Mouse (Mus musculus): ENCODE measurements around the gene Pawr. TPM values are rescaled to one million over a fixed set of nuclear protein-coding genes. Genes with fewer than 3 reads are reported as not detected.

Pawr gene
- polyA plus RNA-seq, 1 experiment: not detected

DNA sequence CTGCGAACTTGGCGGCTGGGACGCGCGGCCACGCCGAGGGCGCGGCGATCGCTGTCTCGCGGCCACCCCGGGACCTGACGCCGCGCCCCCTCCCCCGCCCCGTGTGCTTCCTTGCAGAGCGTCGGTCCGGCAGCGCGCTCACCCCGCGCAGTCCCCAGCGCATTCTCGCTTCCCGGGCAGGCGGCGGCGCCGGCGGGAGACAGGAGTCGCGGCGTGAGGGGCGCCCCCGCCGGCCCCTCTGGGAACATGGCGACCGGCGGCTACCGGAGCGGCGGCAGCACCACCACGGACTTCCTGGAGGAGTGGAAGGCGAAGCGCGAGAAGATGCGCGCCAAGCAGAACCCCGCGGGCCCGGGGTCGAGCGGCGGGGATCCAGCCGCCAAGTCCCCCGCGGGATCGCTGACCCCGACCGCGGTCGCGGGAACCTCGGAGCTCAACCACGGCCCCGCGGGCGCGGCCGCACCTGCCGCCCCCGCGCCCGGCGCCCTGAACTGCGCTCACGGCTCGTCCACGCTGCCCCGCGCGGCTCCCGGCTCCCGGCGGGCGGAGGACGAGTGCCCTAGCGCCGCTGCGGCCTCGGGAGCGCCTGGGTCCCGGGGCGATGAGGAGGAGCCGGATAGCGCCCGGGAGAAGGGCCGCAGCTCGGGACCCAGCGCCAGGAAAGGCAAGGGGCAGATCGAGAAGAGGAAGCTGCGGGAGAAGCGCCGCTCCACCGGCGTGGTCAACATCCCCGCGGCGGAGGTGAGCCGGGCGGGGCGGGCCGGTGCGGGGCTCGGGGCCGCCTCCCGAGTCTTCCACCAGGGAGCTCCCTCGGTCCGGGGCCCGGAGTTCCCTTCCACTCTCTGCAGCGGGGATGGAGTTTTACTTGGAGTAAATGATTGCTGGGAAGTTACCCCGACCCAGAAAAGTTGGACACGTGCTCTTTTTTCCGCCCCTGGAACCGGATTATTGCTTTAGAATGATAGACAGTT, 935 bp downstream of the Pawr start:
- H3K4me1 ChIP-seq (ENCODE audit: control insufficient read depth, insufficient read depth, low read length): peaks cover 5% of the 10 kb centered on the region
- peak overlapping the region; percentile 57 for H3K4me3 ChIP-seq (ENCODE audit: insufficient read depth, low read depth, low read length)
- WGBS: under 1% methylated on average over 127 of the region's 129 CpGs
- no peak overlapping the region for H3K27ac ChIP-seq (ENCODE audit: insufficient read depth, low read depth, low read length)
- TF ChIP-seq CTCF (IDR thresholded peaks at IDR 0.05; ENCODE audit: insufficient read depth, low read depth, low read length) (no peak), POLR2A (IDR thresholded peaks at IDR 0.05; ENCODE audit: insufficient read depth, low read depth, low read length) (no peak)

DNA sequence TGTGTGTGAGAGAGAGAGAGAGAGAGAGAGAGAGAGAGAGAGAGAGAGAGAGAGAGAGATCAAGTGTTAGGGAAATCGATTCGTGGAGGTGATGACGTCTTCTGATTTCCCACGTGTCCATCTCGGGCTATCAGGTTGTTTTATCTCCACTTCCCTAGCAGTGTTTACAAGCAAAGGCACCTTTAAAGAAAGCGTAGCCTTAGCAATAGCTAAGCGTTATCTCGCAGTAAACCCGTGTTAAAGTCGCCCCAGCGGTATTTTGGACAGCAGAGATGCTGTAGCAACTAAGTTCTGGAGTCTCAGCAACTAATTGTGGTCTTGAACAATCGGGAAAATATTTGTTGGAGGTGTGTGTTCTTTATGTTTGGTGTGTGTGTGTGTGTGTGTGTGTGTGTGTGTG, 1.7 kb downstream of the Pawr start:
- WGBS: 14% methylated on average over 12 of the region's 12 CpGs
- Histone ChIP-seq H3K27ac (ENCODE audit: insufficient read depth, low read depth, low read length) (no peak overlapping the region), H3K4me3 (ENCODE audit: insufficient read depth, low read depth, low read length) (0 out of 2 replicates have a peak overlapping the region, but pooled peaks have one; percentile 57), H3K4me1 (ENCODE audit: control insufficient read depth, insufficient read depth, low read length) (peaks cover 5% of the 10 kb centered on the region)
- TF ChIP-seq CTCF (IDR thresholded peaks at IDR 0.05; ENCODE audit: insufficient read depth, low read depth, low read length) (no peak), POLR2A (IDR thresholded peaks at IDR 0.05; ENCODE audit: insufficient read depth, low read depth, low read length) (no peak)

DNA sequence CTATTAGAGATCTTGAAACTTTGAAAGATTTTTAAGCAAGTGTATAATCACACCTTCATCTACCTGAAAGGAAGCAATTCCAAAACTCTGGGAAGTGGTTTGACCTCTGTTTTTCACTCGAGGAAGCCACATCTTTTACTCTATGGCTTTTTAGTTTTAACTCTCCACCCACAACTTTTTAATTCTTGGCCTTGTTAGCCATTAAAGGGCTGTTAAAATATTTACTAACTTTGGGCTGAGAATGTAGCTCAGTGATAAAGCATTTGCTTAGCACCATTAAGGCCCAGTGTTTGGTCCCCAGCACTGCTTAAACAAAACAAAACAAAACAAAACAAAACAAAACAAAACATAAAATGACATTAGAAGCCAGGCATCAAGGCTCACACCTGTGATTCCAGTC, 2.2 kb downstream of the Pawr start:
- Histone ChIP-seq H3K4me1 (ENCODE audit: control insufficient read depth, insufficient read depth, low read length) (peaks cover 5% of the 10 kb centered on the region), H3K27ac (ENCODE audit: insufficient read depth, low read depth, low read length) (no peak overlapping the region), H3K4me3 (ENCODE audit: insufficient read depth, low read depth, low read length) (no peak overlapping the region)
- WGBS: 68% methylated on average over 1 of the region's 1 CpGs
- TF ChIP-seq POLR2A (IDR thresholded peaks at IDR 0.05; ENCODE audit: insufficient read depth, low read depth, low read length) (no peak), CTCF (IDR thresholded peaks at IDR 0.05; ENCODE audit: insufficient read depth, low read depth, low read length) (no peak)

DNA sequence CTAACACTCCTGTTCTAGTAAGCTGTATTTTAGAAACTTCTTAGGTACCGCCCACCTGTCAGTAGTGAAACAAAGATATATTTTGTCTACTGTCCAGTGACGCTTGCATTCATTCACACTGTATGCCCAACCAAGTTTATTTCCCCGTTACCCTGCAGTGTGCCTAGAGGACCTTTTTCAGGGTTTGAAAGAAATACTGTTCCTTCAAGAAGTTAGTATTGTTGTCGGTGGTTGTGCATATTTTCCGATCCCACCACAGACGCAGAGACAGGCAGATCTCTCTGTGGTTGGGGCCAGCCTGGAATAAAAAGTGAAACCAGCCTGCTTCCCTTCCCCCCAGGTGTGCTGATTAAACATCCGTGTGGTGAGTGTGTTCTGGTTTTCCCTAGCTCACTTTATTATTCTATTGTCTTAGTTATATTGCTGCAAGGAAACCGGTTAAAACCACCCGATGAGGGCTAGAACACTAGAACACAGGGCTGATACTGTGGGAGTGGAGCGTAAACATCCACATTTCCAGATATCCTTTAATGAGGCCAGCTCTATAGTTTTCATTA, 3.9 kb downstream of the Pawr start:
- TF ChIP-seq POLR2A (IDR thresholded peaks at IDR 0.05; ENCODE audit: insufficient read depth, low read depth, low read length) (no peak), CTCF (IDR thresholded peaks at IDR 0.05; ENCODE audit: insufficient read depth, low read depth, low read length) (no peak)
- no peak overlapping the region for H3K4me3 ChIP-seq (ENCODE audit: insufficient read depth, low read depth, low read length)
- no peak overlapping the region for H3K27ac ChIP-seq (ENCODE audit: insufficient read depth, low read depth, low read length)
- 89% methylated on average over 10 of the region's 10 CpGs for WGBS
- peaks cover 5% of the 10 kb centered on the region for H3K4me1 ChIP-seq (ENCODE audit: control insufficient read depth, insufficient read depth, low read length)

DNA sequence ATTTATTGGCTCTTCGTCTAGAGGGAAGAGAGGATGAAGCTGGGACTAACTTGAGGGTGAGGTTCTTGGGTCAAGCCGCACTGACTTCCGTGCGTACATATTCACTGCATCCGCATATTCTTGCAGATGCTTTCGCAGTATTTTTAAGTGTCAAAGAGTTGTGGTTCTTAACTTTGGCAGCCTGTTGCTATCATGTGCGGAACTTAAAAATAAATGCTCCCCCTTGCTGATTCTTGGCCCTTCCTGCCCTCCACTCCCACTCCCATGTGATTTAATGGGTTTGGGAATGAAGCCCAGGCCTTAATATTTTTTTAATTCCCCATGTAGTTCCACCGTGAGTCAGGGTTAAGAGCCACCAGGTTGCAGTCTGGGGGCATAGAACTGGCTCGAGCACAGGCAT, 4.7 kb downstream of the Pawr start:
- WGBS: 86% methylated on average over 9 of the region's 9 CpGs
- no peak overlapping the region for H3K4me3 ChIP-seq (ENCODE audit: insufficient read depth, low read depth, low read length)
- TF ChIP-seq CTCF (IDR thresholded peaks at IDR 0.05; ENCODE audit: insufficient read depth, low read depth, low read length) (no peak), POLR2A (IDR thresholded peaks at IDR 0.05; ENCODE audit: insufficient read depth, low read depth, low read length) (no peak)
- H3K4me1 ChIP-seq (ENCODE audit: control insufficient read depth, insufficient read depth, low read length): peaks cover 5% of the 10 kb centered on the region
- no peak overlapping the region for H3K27ac ChIP-seq (ENCODE audit: insufficient read depth, low read depth, low read length)

DNA sequence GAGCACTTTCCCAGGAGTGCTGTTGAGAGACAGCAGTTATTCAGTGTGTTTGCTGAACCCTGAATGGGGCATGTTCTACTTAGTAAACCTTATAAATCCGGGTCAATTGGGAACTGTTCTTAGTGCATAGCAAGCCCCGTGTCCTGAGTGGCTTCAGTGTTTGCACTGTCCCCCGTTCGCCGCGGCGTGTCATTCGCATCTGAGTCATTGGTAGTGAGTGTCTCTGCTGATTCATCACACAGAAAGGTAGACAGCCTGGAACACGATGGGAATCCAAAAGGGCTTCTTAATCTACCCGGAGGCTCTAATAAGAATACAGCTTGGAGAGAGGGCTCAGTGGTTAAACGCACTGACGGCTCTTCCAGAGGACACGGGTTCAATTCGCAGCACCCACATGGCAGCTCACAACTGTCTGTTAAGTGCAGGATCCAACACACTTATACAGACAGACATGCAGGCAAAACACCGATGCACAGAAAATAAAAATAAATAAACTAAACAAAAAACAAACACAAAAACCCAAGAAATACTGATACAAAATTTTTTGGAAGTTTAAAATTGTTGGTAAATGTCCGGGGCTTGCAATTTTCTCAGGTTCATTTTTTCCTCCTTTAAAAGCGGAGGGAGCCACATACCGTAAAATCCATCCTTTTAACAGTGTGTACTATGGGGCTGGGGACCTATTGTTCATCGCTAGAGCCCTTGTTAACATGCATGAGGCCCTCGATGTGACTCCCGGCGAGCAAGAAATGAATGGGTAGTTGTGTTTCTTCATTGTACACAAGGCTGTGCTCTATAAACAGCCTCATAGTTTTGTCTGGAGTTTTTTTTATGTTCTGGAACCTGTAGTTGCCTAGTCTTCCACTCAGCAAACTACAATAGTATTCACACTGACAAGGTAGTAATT, 6.4 kb downstream of the Pawr start:
- WGBS: 48% methylated on average over 22 of the region's 22 CpGs

DNA sequence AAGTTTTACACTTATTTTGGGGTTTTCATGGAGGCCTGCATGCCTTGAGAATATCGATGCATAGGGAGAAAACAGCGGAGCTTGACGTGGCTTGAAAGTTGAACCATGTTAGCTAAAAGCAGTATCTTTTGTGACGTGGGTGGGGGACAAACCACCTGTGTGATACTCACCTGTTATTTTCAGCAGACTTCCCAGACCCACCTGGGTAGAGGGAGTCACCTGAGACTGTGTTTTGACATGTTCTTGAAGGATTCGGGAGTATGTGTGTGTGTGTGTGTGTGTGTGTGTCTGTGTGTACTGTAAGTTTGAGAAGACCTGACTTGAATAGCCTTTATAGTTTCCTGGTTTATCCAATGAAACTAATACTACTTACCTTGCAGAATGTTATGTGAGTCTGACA, 7.2 kb downstream of the Pawr start:
- TF ChIP-seq CTCF (IDR thresholded peaks at IDR 0.05; ENCODE audit: insufficient read depth, low read depth, low read length) (no peak), POLR2A (IDR thresholded peaks at IDR 0.05; ENCODE audit: insufficient read depth, low read depth, low read length) (no peak)
- no peaks in the 10 kb centered on the region for H3K4me1 ChIP-seq (ENCODE audit: control insufficient read depth, insufficient read depth, low read length)
- no peak overlapping the region for H3K27ac ChIP-seq (ENCODE audit: insufficient read depth, low read depth, low read length)
- 80% methylated on average over 5 of the region's 5 CpGs for WGBS
- H3K4me3 ChIP-seq (ENCODE audit: insufficient read depth, low read depth, low read length): no peak overlapping the region

More for the DNA sequence above, 6.4 kb downstream of the Pawr start:
- Histone ChIP-seq H3K27ac (ENCODE audit: insufficient read depth, low read depth, low read length) (no peak overlapping the region), H3K4me1 (ENCODE audit: control insufficient read depth, insufficient read depth, low read length) (no peaks in the 10 kb centered on the region), H3K4me3 (ENCODE audit: insufficient read depth, low read depth, low read length) (no peak overlapping the region)
- TF ChIP-seq CTCF (IDR thresholded peaks at IDR 0.05; ENCODE audit: insufficient read depth, low read depth, low read length) (no peak), POLR2A (IDR thresholded peaks at IDR 0.05; ENCODE audit: insufficient read depth, low read depth, low read length) (no peak)

DNA sequence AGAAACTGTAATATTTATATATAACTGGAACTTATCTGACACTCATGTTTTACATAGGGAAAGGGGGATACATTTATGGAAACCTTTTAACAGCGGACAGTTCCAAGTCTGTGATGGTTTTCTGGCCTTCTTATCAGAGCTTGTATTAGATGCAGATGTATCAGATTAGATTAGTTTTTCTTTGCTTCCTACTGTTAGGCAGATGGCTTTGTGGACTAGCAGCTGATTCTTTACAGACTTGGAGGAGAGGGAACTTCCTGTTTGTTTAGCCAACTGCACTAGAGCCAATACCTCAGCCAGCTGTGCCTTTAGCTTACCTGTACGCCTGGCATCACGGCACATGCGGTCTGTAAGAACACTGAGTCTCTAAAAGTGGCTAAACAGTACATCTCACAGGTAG, 8.0 kb downstream of the Pawr start:
- TF ChIP-seq CTCF (IDR thresholded peaks at IDR 0.05; ENCODE audit: insufficient read depth, low read depth, low read length): no peak

More for the DNA sequence above, 8.0 kb downstream of the Pawr start:
- H3K27ac ChIP-seq (ENCODE audit: insufficient read depth, low read depth, low read length): no peak overlapping the region
- H3K4me1 ChIP-seq (ENCODE audit: control insufficient read depth, insufficient read depth, low read length): no peaks in the 10 kb centered on the region
- WGBS: 97% methylated on average over 4 of the region's 4 CpGs
- no peak overlapping the region for H3K4me3 ChIP-seq (ENCODE audit: insufficient read depth, low read depth, low read length)
